In genomic region chr3:51233918-51234751, GRCm38 (mm10) we compare ENCODE assay signal across 8 mouse cellular contexts. TPM values are rescaled to one million over a fixed set of nuclear protein-coding genes. Genes with fewer than 3 reads are reported as not detected.
DNase-seq lines count a peak whose midpoint lies in the region; ATAC-seq and TF ChIP-seq lines count a peak whose summit lies in the region.

No protein-coding gene starts in this region.

- no peak for TF ChIP-seq POLR2A in MEL (IDR thresholded peaks at IDR 0.05; ENCODE audit: control insufficient read depth in 1 of 2, insufficient read depth in 1 of 2, low read depth in 1 of 2, low read length in 2 of 2, poor library complexity in 1 of 2)
- TF ChIP-seq POLR2A in cerebellum, adult 2 months (IDR thresholded peaks at IDR 0.05; ENCODE audit: borderline replicate concordance, insufficient read depth, low read length) = no peak

- peak; percentile 68 to 79 for ATAC-seq in hematopoietic stem cell, adult 5-6 weeks (replicated peaks in 1 of 2; ENCODE audit: insufficient read depth in 1 of 2, low FRiP score in 2 of 2, low TSS enrichment in 1 of 2, low read depth in 1 of 2, poor library complexity in 2 of 2, severe bottlenecking in 2 of 2)
- ATAC-seq in lung, embryonic 15.5 days (ENCODE audit: borderline replicate concordance, extremely low read depth, low FRiP score, low TSS enrichment) = peak; percentile 82

- 43% methylated on average over 13 of the region's 13 CpGs for WGBS in cerebellum, adult 2 months
- 20% methylated on average over 13 of the region's 13 CpGs for WGBS in lung, embryonic 15.5 days

- peak; percentile 95 for DNase-seq in MEL (ENCODE audit: low read depth, low spot score)
- DNase-seq in cerebellum, adult 2 months = peak; percentile 79 to 84
- peak; percentile 93 for DNase-seq in forelimb bud, embryonic 11.5 days (ENCODE audit: low read depth, low spot score)
- DNase-seq in layer of hippocampus, adult 8-10 months (ENCODE audit: low spot score in 2 of 2) = peak; percentile 54 to 74
- peak; percentile 55 for DNase-seq in ovary, postnatal 10 days (ENCODE audit: low spot score)
- peak; percentile 83 for DNase-seq in thymus, postnatal 0 days (ENCODE audit: low spot score)

- peaks cover 57% of the 10 kb centered on the region for H3K79me2 ChIP-seq in MEL (ENCODE audit: control insufficient read depth, insufficient read depth, low read length, poor library complexity)

- peak overlapping the region; percentile 76 for H3K27ac ChIP-seq in MEL (ENCODE audit: control insufficient read depth, low read depth, low read length)
- H3K27ac ChIP-seq in cerebellum, adult 2 months (ENCODE audit: insufficient read depth, low read length) = no peak overlapping the region
- H3K27ac ChIP-seq in lung, embryonic 15.5 days = peak overlapping the region; percentile 79

- H3K4me1 ChIP-seq in MEL (ENCODE audit: control insufficient read depth in 1 of 2, insufficient read depth in 2 of 2, low read length in 2 of 2) = peaks cover 32 to 50% of the 10 kb centered on the region in 2 experiments
- H3K4me1 ChIP-seq in cerebellum, adult 2 months (ENCODE audit: control insufficient read depth, insufficient read depth, low read length) = no peaks in the 10 kb centered on the region; the same call in 1 of the 2 replicates
- H3K4me1 ChIP-seq in lung, embryonic 15.5 days = peaks cover 41% of the 10 kb centered on the region

- H3K4me2 ChIP-seq in lung, embryonic 15.5 days = peak overlapping the region; percentile 34

- peak; percentile 88 to 95 (median 88) for TF ChIP-seq CTCF in MEL (IDR thresholded peaks at IDR 0.05 in 2 of 3, conservative IDR thresholded peaks at IDR 0.05 in 1 of 3; ENCODE audit: control insufficient read depth in 1 of 3, insufficient read depth in 1 of 3, low read depth in 2 of 3, low read length in 3 of 3, poor library complexity in 1 of 3, severe bottlenecking in 1 of 3)
- peak; percentile 97 for TF ChIP-seq CTCF in cerebellum, adult 2 months (IDR thresholded peaks at IDR 0.05; ENCODE audit: borderline replicate concordance, insufficient read depth, low read depth, low read length)

- TF ChIP-seq EP300 in MEL (IDR thresholded peaks at IDR 0.05; ENCODE audit: low read depth in 1 of 2, low read length in 2 of 2) = peak; percentile 66 to 71; a peak in 3 of 4 replicates

- peak; percentile 72 for TF ChIP-seq RAD21 in MEL (IDR thresholded peaks at IDR 0.05; ENCODE audit: low read depth, low read length)

- H3K4me3 ChIP-seq in MEL (ENCODE audit: control insufficient read depth in 1 of 2, insufficient read depth in 1 of 2, low read depth in 2 of 2, low read length in 2 of 2) = peak overlapping the region in 1 of 2 experiments; percentile 14; a peak in 1 of 4 replicates
- H3K4me3 ChIP-seq in cerebellum, adult 2 months (replicated peaks; ENCODE audit: insufficient read depth, low read depth, low read length) = no peak overlapping the region
- H3K4me3 ChIP-seq in lung, embryonic 15.5 days = no peak overlapping the region

- H3K9me3 ChIP-seq in MEL (replicated peaks; ENCODE audit: insufficient read depth, low read length) = no peaks in the 10 kb centered on the region
- H3K9me3 ChIP-seq in lung, embryonic 15.5 days = no peaks in the 10 kb centered on the region

- H3K36me3 ChIP-seq in MEL (ENCODE audit: control insufficient read depth in 1 of 2, insufficient read depth in 2 of 2, low read length in 2 of 2) = peaks cover 5 to 53% of the 10 kb centered on the region in 2 experiments
- H3K36me3 ChIP-seq in lung, embryonic 15.5 days = no peaks in the 10 kb centered on the region

- H3K9ac ChIP-seq in MEL (ENCODE audit: control insufficient read depth, low read depth, low read length, poor library complexity, severe bottlenecking) = peak overlapping the region; percentile 12
- no peak overlapping the region for H3K9ac ChIP-seq in lung, embryonic 15.5 days

- no peaks in the 10 kb centered on the region for H3K27me3 ChIP-seq in MEL (ENCODE audit: control insufficient read depth in 1 of 2, insufficient read depth in 2 of 2, low read length in 2 of 2)
- H3K27me3 ChIP-seq in cerebellum, adult 2 months (ENCODE audit: control insufficient read depth, insufficient read depth, low read length) = no peaks in the 10 kb centered on the region
- no peaks in the 10 kb centered on the region for H3K27me3 ChIP-seq in lung, embryonic 15.5 days

TF ChIP-seq in MEL, 35 proteins besides CTCF, POLR2A, EP300 and RAD21:
- 0 out of 2 replicates have a peak, but pooled peaks have one; percentile 26 for TF ChIP-seq HCFC1 (IDR thresholded peaks at IDR 0.05; ENCODE audit: low read depth, low read length)
- no peak for TF ChIP-seq BHLHE40 (IDR thresholded peaks at IDR 0.05; ENCODE audit: borderline replicate concordance, low read depth, low read length)
- peak; percentile 45 for TF ChIP-seq ZC3H11A (IDR thresholded peaks at IDR 0.05; ENCODE audit: low read depth, low read length)
- TF ChIP-seq USF1 (IDR thresholded peaks at IDR 0.05; ENCODE audit: low read depth, low read length) = no peak
- TF ChIP-seq USF2 (IDR thresholded peaks at IDR 0.05; ENCODE audit: borderline replicate concordance in 1 of 2, insufficient read depth in 1 of 2, low read depth in 1 of 2, low read length in 2 of 2) = no peak
- TF ChIP-seq RCOR1 (IDR thresholded peaks at IDR 0.05; ENCODE audit: low read depth, low read length) = peak; percentile 52
- no peak for TF ChIP-seq CHD2 (IDR thresholded peaks at IDR 0.05; ENCODE audit: low read length)
- TF ChIP-seq MAX (IDR thresholded peaks at IDR 0.05; ENCODE audit: low read length) = peak; percentile 68; the same call in 1 of the 2 replicates
- TF ChIP-seq TBP (IDR thresholded peaks at IDR 0.05; ENCODE audit: low read depth, low read length) = peak; percentile 42; the same call in 1 of the 2 replicates
- TF ChIP-seq SMC3 (IDR thresholded peaks at IDR 0.05; ENCODE audit: low read depth, low read length) = peak; percentile 75
- peak; percentile 80 for TF ChIP-seq TAL1 (IDR thresholded peaks at IDR 0.05; ENCODE audit: low read length)
- no peak for TF ChIP-seq NELFE (IDR thresholded peaks at IDR 0.05; ENCODE audit: low read depth, low read length)
- TF ChIP-seq UBTF (IDR thresholded peaks at IDR 0.05; ENCODE audit: borderline replicate concordance, insufficient read depth, low read depth, low read length) = no peak
- no peak for TF ChIP-seq POLR2AphosphoS2 (IDR thresholded peaks at IDR 0.05; ENCODE audit: low read length)
- TF ChIP-seq JUND (IDR thresholded peaks at IDR 0.05; ENCODE audit: low read depth, low read length) = no peak
- no peak for TF ChIP-seq ZKSCAN1 (IDR thresholded peaks at IDR 0.05; ENCODE audit: low read depth, low read length)
- no peak for TF ChIP-seq MAZ (IDR thresholded peaks at IDR 0.05; ENCODE audit: low read depth, low read length)
- TF ChIP-seq ETS1 (IDR thresholded peaks at IDR 0.05; ENCODE audit: low read depth, low read length) = peak; percentile 88
- TF ChIP-seq POLR2AphosphoS5 (IDR thresholded peaks at IDR 0.05; ENCODE audit: borderline replicate concordance, low read depth, low read length) = no peak
- peak; percentile 81 for TF ChIP-seq MXI1 (IDR thresholded peaks at IDR 0.05; ENCODE audit: low read depth, low read length)
- TF ChIP-seq NRF1 (IDR thresholded peaks at IDR 0.05; ENCODE audit: insufficient read depth, low read depth, low read length, poor library complexity, severe bottlenecking) = no peak
- no peak for TF ChIP-seq MYB (IDR thresholded peaks at IDR 0.05; ENCODE audit: low read depth, low read length)
- peak; percentile 91 for TF ChIP-seq SIN3A (IDR thresholded peaks at IDR 0.05; ENCODE audit: low read length)
- TF ChIP-seq GATA1 (IDR thresholded peaks at IDR 0.05; ENCODE audit: low read depth, low read length) = peak; percentile 77
- no peak for TF ChIP-seq MEF2A (IDR thresholded peaks at IDR 0.05; ENCODE audit: extremely low read depth, insufficient replicate concordance, low read depth, low read length, poor library complexity, severe bottlenecking)
- TF ChIP-seq GABPA (IDR thresholded peaks at IDR 0.05; ENCODE audit: low read depth, low read length) = no peak
- TF ChIP-seq ELF1 (IDR thresholded peaks at IDR 0.05; ENCODE audit: low read depth, low read length) = peak; percentile 45; the same call in 1 of the 2 replicates
- TF ChIP-seq MYC (IDR thresholded peaks at IDR 0.05; ENCODE audit: low read depth, low read length) = peak; percentile 72; the same call in 1 of the 2 replicates
- 0 out of 2 replicates have a peak, but pooled peaks have one; percentile 15 for TF ChIP-seq ZNF384 (IDR thresholded peaks at IDR 0.05; ENCODE audit: low read depth, low read length)
- TF ChIP-seq E2F4 (IDR thresholded peaks at IDR 0.05; ENCODE audit: borderline replicate concordance, low read depth, low read length) = peak; percentile 54; the same call in 1 of the 2 replicates
- peak; percentile 62 for TF ChIP-seq TCF12 (IDR thresholded peaks at IDR 0.05; ENCODE audit: low read depth, low read length)
- no peak for TF ChIP-seq KAT2A (conservative IDR thresholded peaks at IDR 0.05; ENCODE audit: low read depth, low read length)
- TF ChIP-seq CHD1 (IDR thresholded peaks at IDR 0.05; ENCODE audit: low read depth, low read length) = 0 out of 2 replicates have a peak, but pooled peaks have one; percentile 70
- TF ChIP-seq MAFK (IDR thresholded peaks at IDR 0.05; ENCODE audit: borderline replicate concordance, low read depth, low read length) = peak; percentile 29; the same call in 1 of the 2 replicates
- 0 out of 2 replicates have a peak, but pooled peaks have one; percentile 24 for TF ChIP-seq ZMIZ1 (IDR thresholded peaks at IDR 0.05; ENCODE audit: low read depth, low read length)

RNA-seq across cellular contexts. Expression of gene Noct, which starts 9.9 kb away (rescaled TPM):
- 16.4 and 17.8 TPM in 2 replicates for total RNA-seq in MEL (2012; rRNA removed)
- polyA plus RNA-seq in MEL (2012; ENCODE audit: insufficient read depth in 1 of 2, insufficient read length in 2 of 2, low read depth in 1 of 2, low replicate concordance in 2 of 2, missing spikeins in 1 of 2) = 10 to 100 TPM in 1 of 2 experiments, not detected in 1; 26.7 TPM
- 27.8 and 31.3 TPM in 2 replicates for polyA plus RNA-seq in cerebellum, adult 2 months (2012; rRNA removed)
- 2.5 and 3.9 TPM in 2 replicates for total RNA-seq in hematopoietic stem cell, adult 5-6 weeks (2017)
- 10 to 100 TPM; 51.9 to 55.4 (median 52.9) TPM for total RNA-seq in layer of hippocampus, adult 8-10 months (2022)
- polyA plus RNA-seq in lung, embryonic 15.5 days (2015; fragmentation: Nextera tagmentation; extraction: Ambion mirVana) = 6.9 and 7.2 TPM in 2 replicates
- 10.2 and 11.3 TPM in 2 replicates for polyA plus RNA-seq in thymus, postnatal 0 days (2015; fragmentation: Nextera tagmentation; extraction: Ambion mirVana)
